Mouse (Mus musculus) embryonic facial prominence, embryonic 11.5 days (tissue): ENCODE results near the gene Fam25c. TPM values are rescaled to one million over a fixed set of nuclear protein-coding genes. Genes with fewer than 3 reads are reported as not detected.

ENCODE experiments used
- ATAC-seq: fragments of 200-750 bp; cut with Nextera tagmentation; replicated peaks from 2 replicates; pipeline ENCODE4 v1.8.0; 2017; ENCODE audit warnings: low read depth; ENCODE audit not compliant: insufficient number of reproducible peaks, low FRiP score, low TSS enrichment
- DNase-seq: peaks from one replicate; pipeline ENCODE4 v3.0.0-alpha.2; 2015; ENCODE audit warnings: low spot score
- H3K27ac ChIP-seq: fragments of 300-500 bp; sonication (generic); replicated peaks from 2 replicates; pipeline ENCODE4 v1.5.1; 2014; ENCODE audit warnings: mild to moderate bottlenecking, low read depth, low read length, control low read depth
- H3K27me3 ChIP-seq: fragments of 300-500 bp; sonication (generic); 2 replicates; pipeline ENCODE4 v1.6.1; 2014; ENCODE audit warnings: mild to moderate bottlenecking, low read length, moderate library complexity, mixed read lengths; ENCODE audit not compliant: control insufficient read depth, insufficient read depth
- H3K36me3 ChIP-seq: fragments of 300-500 bp; sonication (generic); replicated peaks from 2 replicates; pipeline ENCODE4 v1.6.1; 2014; ENCODE audit warnings: low read depth, mild to moderate bottlenecking, low read length, moderate library complexity, mixed read lengths; ENCODE audit not compliant: control insufficient read depth, insufficient read depth
- H3K4me1 ChIP-seq: fragments of 300-500 bp; sonication (generic); 2 replicates; pipeline ENCODE4 v1.6.1; 2014; ENCODE audit warnings: low read length, mixed read lengths; ENCODE audit not compliant: control insufficient read depth, insufficient read depth
- H3K4me2 ChIP-seq: fragments of 300-500 bp; sonication (generic); 2 replicates; pipeline ENCODE4 v1.6.1; 2014; ENCODE audit warnings: low read depth, mild to moderate bottlenecking, control low read depth, low read length, moderate library complexity
- H3K4me3 ChIP-seq: fragments of 300-500 bp; sonication (generic); 2 replicates; pipeline ENCODE4 v1.5.1; 2014; ENCODE audit warnings: low read depth, low read length, control low read depth
- H3K9ac ChIP-seq: fragments of 300-500 bp; sonication (generic); replicated peaks from 2 replicates; pipeline ENCODE4 v1.6.1; 2014; ENCODE audit warnings: mild to moderate bottlenecking, control low read depth, low read length
- H3K9me3 ChIP-seq: fragments of 300-500 bp; sonication (generic); replicated peaks from 2 replicates; pipeline ENCODE4 v1.6.1; 2016; ENCODE audit warnings: mild to moderate bottlenecking, low read length, inconsistent platforms, mixed read lengths; ENCODE audit not compliant: control insufficient read depth
- WGBS: fragments of 180-500 bp; shearing (Covaris S2); extraction: QIAGEN DNeasy Blood & Tissue Kit; methylation state at CpG from one replicate; pipeline ENCODE4 v1.1.7; 2014; 5-methylcytosine and 5-hydroxymethylcytosine counted together
- polyA plus RNA-seq: library from polyadenylated mRNA; unstranded; fragments of >200 nt; fragmentation: Nextera tagmentation; extraction: Ambion mirVana; gene quantifications from 2 replicates; pipeline ENCODE4 v1.2.1, GENCODE M21; 2014

Gene Fam25c
- polyA plus RNA-seq, 1 experiment from 2014 or later: not detected

- no peaks in the 10 kb centered on the region for H3K4me1 ChIP-seq
- no peaks in the 10 kb centered on the region for H3K27me3 ChIP-seq
- no peaks in the 10 kb centered on the region for H3K36me3 ChIP-seq
- H3K4me2 ChIP-seq: no peak overlapping the region
- no peaks in the 10 kb centered on the region for H3K9me3 ChIP-seq
- no peak overlapping the region for H3K4me3 ChIP-seq
- no peak overlapping the region for H3K27ac ChIP-seq
- no peak overlapping the region for H3K9ac ChIP-seq
- no peak for DNase-seq
- ATAC-seq: no peak
- WGBS: 62% methylated on average over 4 of the region's 4 CpGs
Observed at GRCm38 (mm10) chr14:34393295-34393694, 38.1 kb upstream of the Fam25c start.

GRCm38 (mm10) chr14:34382921-34383704 is 27.9 kb upstream of the Fam25c start:
- no peak overlapping the region for H3K9ac ChIP-seq
- no peak overlapping the region for H3K4me2 ChIP-seq
- H3K4me1 ChIP-seq: no peaks in the 10 kb centered on the region
- no peaks in the 10 kb centered on the region for H3K27me3 ChIP-seq
- ATAC-seq: no peak
- no peak overlapping the region for H3K27ac ChIP-seq
- no peaks in the 10 kb centered on the region for H3K9me3 ChIP-seq
- 94% methylated on average over 8 of the region's 9 CpGs for WGBS
- H3K36me3 ChIP-seq: no peaks in the 10 kb centered on the region
- DNase-seq: no peak
- no peak overlapping the region for H3K4me3 ChIP-seq

- Histone ChIP-seq H3K27me3 (no peaks in the 10 kb centered on the region), H3K4me3 (no peak overlapping the region), H3K4me2 (no peak overlapping the region), H3K27ac (peak overlapping the region; percentile 79), H3K9ac (peak overlapping the region; percentile 28), H3K36me3 (no peaks in the 10 kb centered on the region), H3K9me3 (no peaks in the 10 kb centered on the region), H3K4me1 (no peaks in the 10 kb centered on the region)
- peak; percentile 76 for DNase-seq
- peak; percentile 75 for ATAC-seq
- WGBS: 17% methylated on average over 11 of the region's 11 CpGs
Observed at GRCm38 (mm10) chr14:34378560-34379331, 23.5 kb upstream of the Fam25c start.

GRCm38 (mm10) chr14:34377121-34377520 is 21.9 kb upstream of the Fam25c start:
- H3K9ac ChIP-seq: peak overlapping the region; percentile 9; the same call in 1 of the 2 replicates
- no peaks in the 10 kb centered on the region for H3K4me1 ChIP-seq
- H3K9me3 ChIP-seq: no peaks in the 10 kb centered on the region
- H3K27ac ChIP-seq: no peak overlapping the region
- no peak for DNase-seq
- no peak overlapping the region for H3K4me2 ChIP-seq
- ATAC-seq: no peak
- H3K4me3 ChIP-seq: no peak overlapping the region
- H3K27me3 ChIP-seq: no peaks in the 10 kb centered on the region
- no peaks in the 10 kb centered on the region for H3K36me3 ChIP-seq
- WGBS: 65% methylated on average over 4 of the region's 4 CpGs

GRCm38 (mm10) chr14:34375941-34376340 is 20.7 kb upstream of the Fam25c start:
- no peak overlapping the region for H3K4me2 ChIP-seq
- H3K9ac ChIP-seq: no peak overlapping the region
- no peaks in the 10 kb centered on the region for H3K9me3 ChIP-seq
- no peaks in the 10 kb centered on the region for H3K4me1 ChIP-seq
- no peaks in the 10 kb centered on the region for H3K27me3 ChIP-seq
- DNase-seq: peak; percentile 20
- H3K4me3 ChIP-seq: peak overlapping the region; percentile 1; the same call in 1 of the 2 replicates
- WGBS: 72% methylated on average over 5 of the region's 5 CpGs
- no peak for ATAC-seq
- no peak overlapping the region for H3K27ac ChIP-seq
- H3K36me3 ChIP-seq: no peaks in the 10 kb centered on the region

DNA sequence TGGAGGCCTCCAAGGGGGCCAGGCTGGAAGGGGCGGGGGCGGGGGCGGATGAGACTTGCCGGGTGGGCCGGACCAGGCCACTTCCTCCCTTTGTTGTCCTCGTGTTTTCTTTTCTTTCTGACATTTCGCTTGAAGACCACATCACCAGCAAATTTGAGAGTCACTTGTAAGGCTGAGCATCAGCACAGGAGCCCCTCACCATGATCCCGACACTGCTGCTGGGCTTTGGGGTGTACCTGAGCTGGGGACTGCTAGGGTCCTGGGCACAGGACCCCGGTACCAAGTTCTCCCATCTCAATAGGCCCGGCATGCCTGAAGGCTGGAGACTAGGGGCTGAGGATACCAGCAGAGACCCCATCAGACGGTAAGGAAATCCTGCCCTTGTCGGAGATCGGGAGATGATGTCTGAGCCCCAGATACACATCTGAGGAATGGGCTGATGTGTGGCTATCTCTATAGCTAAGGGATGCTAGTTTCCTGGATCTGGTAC is 20.2 kb upstream of the Fam25c start, which contains the start of gene Mmrn2:
Mmrn2 (plus strand) TSS at position 51 of the 490 bp plus-strand sequence.
- no peaks in the 10 kb centered on the region for H3K4me1 ChIP-seq
- H3K27ac ChIP-seq: no peak within 1 kb of the TSS
- no peak within 1 kb of the TSS for H3K4me2 ChIP-seq
- H3K9ac ChIP-seq: no peak within 1 kb of the TSS
- H3K9me3 ChIP-seq: no peaks in the 10 kb centered on the region
- ATAC-seq (no peak), DNase-seq (no peak)
- no peaks in the 10 kb centered on the region for H3K36me3 ChIP-seq
- H3K4me3 ChIP-seq: peak within 1 kb of the TSS; percentile 1; the same call in 1 of the 2 replicates
- no peaks in the 10 kb centered on the region for H3K27me3 ChIP-seq
- 77% methylated on average over 13 of the region's 13 CpGs for WGBS

GRCm38 (mm10) chr14:34374577-34374976 is 19.3 kb upstream of the Fam25c start, which contains the start of gene Sncg:
Sncg (minus strand) TSS chr14:34374789.
- Histone ChIP-seq H3K4me2 (no peak within 1 kb of the TSS), H3K9me3 (no peaks in the 10 kb centered on the region), H3K36me3 (no peaks in the 10 kb centered on the region), H3K4me1 (no peaks in the 10 kb centered on the region), H3K9ac (no peak within 1 kb of the TSS), H3K27me3 (no peaks in the 10 kb centered on the region; the same call in 1 of the 2 replicates), H3K27ac (no peak within 1 kb of the TSS), H3K4me3 (peak within 1 kb of the TSS; percentile 1; the same call in 1 of the 2 replicates)
- DNase-seq (no peak), ATAC-seq (no peak)
- 77% methylated on average over 10 of the region's 10 CpGs for WGBS
